Mouse (Mus musculus) bone marrow macrophage, adult 2 months (primary cell): Measurements from ENCODE around the gene Metap1d.

Source experiments
- CTCF ChIP-seq: IDR thresholded peaks from 2 replicates; pipeline ENCODE4 v1.5.1; 2012; ENCODE audit warnings: low read depth, mild to moderate bottlenecking, low read length, moderate library complexity
- POLR2A ChIP-seq: IDR thresholded peaks from 2 replicates; pipeline ENCODE4 v1.6.1; 2012; ENCODE audit warnings: mild to moderate bottlenecking, low read depth, low read length, borderline replicate concordance

DNA sequence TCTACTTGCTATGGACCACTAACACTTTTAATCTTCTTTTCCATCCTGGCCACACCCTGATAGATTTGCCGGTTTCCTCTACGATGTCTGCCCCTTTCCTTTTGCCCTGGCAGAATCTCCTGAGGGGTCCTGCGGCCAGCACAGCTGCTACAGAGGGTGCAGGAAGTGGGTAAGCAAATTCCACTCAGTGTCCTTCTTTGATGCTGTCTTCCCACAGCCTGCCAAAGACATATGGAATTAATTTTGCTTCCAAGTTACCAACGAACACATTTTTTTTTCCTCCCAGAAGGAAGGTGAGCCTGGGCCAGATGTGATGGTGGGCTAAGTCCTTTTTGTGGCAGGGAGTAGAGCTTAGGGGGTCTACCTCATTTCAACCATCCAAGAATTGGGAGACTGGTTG, 120.7 kb downstream of the Metap1d start:
- no peak for TF ChIP-seq POLR2A
- no peak for TF ChIP-seq CTCF
